Mouse (Mus musculus): ENCODE measurements around the gene Sipa1l3.
A peak's percentile ranks its signal among the peaks of the same experiment; 100 is the strongest.

Gene Sipa1l3

DNA sequence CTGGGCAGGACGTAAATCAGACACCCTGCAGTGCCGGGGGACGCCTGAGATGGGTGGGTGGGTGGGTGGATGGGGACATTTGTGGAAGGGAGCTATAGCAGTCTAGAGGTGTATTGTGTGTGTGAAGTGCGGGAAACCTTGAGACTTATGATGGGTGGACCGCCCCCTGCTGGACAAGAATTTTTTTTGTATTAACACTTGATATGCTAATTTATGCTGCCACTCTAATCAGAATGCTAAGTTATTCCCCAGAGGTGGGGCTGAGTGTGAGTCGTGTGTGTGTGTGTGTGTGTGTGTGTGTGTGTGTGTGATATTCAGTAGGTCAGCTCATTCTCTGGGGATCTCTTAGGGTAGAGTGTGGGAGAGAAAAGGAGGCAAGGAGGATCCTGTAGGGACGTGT is 211.8 kb downstream of the Sipa1l3 start:
- DNase-seq (ENCODE audit: extremely low spot score, low spot score) = peak; percentile 54

DNA sequence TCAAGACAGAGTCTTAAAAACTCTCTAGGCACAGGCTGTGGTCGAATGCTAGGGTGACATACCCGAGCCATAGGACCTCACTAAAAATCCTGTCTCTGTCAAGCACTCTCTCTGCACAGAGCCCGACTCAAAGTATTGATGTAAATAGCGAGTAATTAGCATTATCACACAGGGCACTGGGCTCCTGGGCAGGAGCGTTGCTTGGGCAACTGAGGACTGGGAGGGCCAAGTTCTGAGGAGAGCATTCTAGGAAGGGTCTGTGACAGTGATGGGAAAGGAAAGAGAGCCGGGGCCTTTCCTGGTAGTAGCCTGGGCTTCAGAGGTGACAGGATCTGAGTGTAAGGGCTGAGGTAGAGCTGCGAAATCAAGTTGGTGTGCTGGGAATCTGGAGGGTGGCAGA is 212.3 kb downstream of the Sipa1l3 start:
- no peak for DNase-seq (ENCODE audit: extremely low spot score, low spot score)

DNA sequence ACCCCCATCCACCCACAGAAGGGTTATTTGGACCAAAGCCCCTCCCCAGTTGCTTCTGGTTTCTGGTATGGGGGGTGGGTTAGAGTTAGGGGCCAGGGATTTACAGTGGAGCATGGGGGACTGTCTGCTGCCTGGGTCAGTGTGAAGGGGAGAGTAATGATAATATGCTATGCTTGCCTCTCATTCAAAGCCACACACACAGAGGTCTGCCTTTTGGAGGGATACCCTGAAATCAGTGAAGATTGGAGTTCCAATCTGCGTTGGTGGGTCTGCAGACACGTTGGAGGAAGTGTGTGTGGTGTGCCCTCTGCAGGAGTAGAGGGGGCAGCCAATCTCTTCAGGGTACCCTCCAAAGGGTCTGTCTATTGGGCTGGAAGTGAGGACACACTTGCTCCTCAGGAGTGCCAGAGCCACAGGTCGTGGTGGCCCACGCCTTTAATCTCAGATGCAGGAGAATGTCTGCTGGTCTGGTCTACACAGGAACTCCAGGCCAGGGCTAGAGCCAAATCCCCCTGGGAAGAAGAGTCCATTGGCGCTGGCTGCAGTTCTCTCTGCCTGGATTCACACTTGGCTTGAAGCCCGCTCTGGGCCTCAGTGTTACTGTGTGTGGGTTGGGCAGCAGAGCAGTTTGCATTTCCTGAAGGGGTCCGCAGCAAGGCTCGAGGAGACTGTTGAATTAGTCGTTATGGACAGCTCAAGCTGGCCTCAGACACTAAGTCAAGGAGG is 213.0 kb downstream of the Sipa1l3 start:
- peak; percentile 38 for DNase-seq (ENCODE audit: extremely low spot score, low spot score)

- DNase-seq (ENCODE audit: extremely low spot score, low spot score) = peak; percentile 58
Measured at GRCm38 (mm10) chr7:29304463-29305262, 213.8 kb downstream of the Sipa1l3 start.

DNA sequence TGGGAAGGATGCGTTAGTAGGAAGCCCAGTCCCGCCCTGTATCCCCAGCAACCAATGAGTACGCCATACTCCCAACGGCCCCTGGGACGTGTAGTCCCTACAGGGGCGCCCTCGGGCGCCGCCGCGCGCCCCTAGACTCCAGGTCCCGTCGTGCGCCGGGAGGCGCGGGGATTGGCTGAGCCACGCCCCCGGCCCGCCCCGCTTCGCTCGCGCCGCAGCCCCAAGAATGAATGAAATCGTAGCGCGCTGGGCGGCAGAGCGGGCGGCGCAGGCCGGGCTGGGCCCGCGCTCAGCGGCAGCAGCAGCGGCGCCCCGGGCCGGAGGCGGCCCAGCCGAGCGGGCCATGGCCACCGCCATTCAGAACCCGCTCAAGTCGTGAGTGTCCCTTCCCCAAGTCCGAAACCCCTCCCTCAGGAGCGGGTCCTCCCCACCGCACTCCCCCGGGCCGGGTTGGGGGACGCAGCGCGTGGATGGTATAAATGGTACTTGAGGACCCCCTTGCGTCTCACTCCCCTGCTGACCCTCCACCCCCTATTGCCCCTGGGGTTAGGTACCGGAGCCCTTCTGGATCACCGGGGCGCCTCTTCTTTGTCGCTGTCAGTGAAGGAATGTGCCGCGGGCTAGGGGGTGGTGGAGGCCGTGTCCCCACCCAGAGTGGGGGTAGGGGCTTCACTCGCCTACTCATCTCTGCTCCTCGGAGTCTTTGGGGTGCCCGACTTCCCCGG is 214.5 kb downstream of the Sipa1l3 start, which contains the start of gene Dpf1:
Dpf1 (plus strand) TSS at position 214 of the 725 bp plus-strand sequence.
- peak; percentile 82 for DNase-seq (ENCODE audit: extremely low spot score, low spot score)

- no peak for DNase-seq (ENCODE audit: extremely low spot score, low spot score)
Measured at GRCm38 (mm10) chr7:29302641-29303040, 215.8 kb downstream of the Sipa1l3 start.

DNA sequence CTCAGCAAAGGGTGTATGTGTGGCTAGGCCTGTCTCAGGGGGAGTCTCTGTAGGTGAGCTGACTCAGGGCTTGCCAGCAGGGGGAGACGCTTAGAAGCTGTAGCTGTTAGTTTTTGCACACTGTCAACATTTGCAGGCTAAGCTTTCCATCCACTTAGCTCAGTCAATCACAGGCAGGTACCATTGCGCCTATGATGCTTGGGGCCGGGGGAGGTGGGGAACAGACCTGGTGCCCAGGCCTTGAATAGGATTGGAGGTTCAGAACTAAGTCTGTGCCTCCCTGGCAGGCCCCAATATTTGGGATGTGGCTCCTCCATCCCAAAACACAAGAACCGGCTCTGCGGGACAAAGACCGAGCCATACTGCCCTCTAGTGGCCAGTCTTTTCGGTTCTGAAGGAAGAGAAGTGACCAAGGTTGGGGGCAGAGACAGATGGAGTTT is 217.3 kb downstream of the Sipa1l3 start:
- DNase-seq (ENCODE audit: extremely low spot score, low spot score) = peak; percentile 85

GRCm38 (mm10) chr7:29296998-29297397 is 221.4 kb downstream of the Sipa1l3 start:
- DNase-seq (ENCODE audit: extremely low spot score, low spot score) = peak; percentile 68

- no peak for DNase-seq (ENCODE audit: extremely low spot score, low spot score)
Measured at GRCm38 (mm10) chr7:29295861-29296647, 222.4 kb downstream of the Sipa1l3 start.

GRCm38 (mm10) chr7:29294111-29294761 is 224.2 kb downstream of the Sipa1l3 start:
- no peak for DNase-seq (ENCODE audit: extremely low spot score, low spot score)

- peak; percentile 64 for DNase-seq (ENCODE audit: extremely low spot score, low spot score)
Measured at GRCm38 (mm10) chr7:29293131-29294065, 225.0 kb downstream of the Sipa1l3 start.

- no peak for DNase-seq (ENCODE audit: extremely low spot score, low spot score)
Measured at GRCm38 (mm10) chr7:29292458-29293098, 225.9 kb downstream of the Sipa1l3 start.

- DNase-seq (ENCODE audit: extremely low spot score, low spot score) = peak; percentile 73
Measured at GRCm38 (mm10) chr7:29291616-29292457, 226.6 kb downstream of the Sipa1l3 start.

GRCm38 (mm10) chr7:29290691-29291485 is 227.6 kb downstream of the Sipa1l3 start:
- DNase-seq (ENCODE audit: extremely low spot score, low spot score) = peak; percentile 46

DNA sequence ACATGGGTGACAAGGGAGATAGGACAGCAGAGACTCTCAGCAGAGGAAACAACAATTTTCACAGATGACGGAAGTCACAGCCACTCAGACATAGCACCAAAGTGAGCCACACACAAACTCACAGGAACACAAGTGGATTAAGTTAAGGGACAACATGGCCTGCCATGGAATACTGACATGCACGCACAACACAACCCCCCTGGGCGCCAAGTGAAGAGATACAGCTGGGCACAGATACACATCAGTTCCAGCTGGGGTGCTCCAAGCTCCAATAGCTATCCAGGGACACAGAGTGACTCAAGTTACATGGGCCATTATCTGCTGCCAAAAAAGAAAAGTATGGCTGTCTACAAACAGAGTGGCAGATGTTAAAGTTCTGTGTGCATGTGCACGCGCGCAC is 228.6 kb downstream of the Sipa1l3 start:
- DNase-seq (ENCODE audit: extremely low spot score, low spot score) = no peak

GRCm38 (mm10) chr7:29288942-29289638 is 229.4 kb downstream of the Sipa1l3 start, which contains the start of gene Ppp1r14a:
Gene Ppp1r14a (plus strand): TSS chr7:29289308.
- DNase-seq (ENCODE audit: extremely low spot score, low spot score) = peak; percentile 92

Data from neural tube, embryonic 10.5 days (tissue).